Mouse (Mus musculus): ENCODE data around the gene Top1.
"Not testable (repeated sequence)": the region's sequence is repeated elsewhere in the genome, so short reads cannot be mapped to it uniquely, and the experiment has no call there.

The Top1 gene

GRCm38 (mm10) chr2:160630872-160631597 is 14.7 kb upstream of the Top1 start:
- DNase-seq (ENCODE audit: low read depth, low spot score) = no peak

DNA sequence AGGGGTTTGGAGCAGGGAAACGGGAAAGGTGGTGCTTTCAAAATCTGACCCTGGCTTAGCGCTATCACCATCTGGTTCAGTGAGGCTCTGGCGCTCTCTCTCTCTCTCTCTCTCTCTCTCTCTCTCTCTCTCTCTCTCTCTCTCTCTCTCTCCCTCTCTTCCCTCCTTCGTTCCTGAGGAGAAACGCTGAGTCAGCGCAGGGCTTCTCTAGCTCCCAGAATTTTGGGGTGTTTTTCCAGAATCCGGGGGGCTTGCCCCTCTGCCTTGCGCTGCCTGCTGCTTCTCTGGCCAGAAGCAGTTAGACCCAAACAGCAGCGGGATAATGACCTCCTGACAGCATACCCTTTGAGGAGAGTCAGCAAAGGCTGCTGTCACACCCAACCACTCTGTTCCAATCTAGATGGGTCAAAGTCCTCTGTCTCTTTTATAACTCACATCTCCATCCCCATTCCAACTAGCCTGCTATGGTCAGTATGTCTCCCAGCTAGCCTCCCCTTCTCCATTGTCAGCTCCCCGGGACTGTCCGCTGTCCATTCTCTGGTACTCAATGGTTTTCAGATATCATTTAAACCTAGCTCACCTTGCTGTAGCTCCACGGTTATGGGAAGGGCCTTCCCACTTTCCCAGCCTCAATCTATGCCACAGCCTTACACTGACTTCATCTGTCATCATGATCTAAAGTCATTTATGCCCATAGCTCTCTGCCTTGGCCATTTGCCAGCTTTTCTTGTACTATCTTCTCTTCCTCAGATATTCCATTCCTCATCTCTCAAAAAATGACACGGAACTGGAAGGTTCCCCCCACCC is 5.6 kb upstream of the Top1 start:
- no peak for DNase-seq (ENCODE audit: low read depth, low spot score)

DNA sequence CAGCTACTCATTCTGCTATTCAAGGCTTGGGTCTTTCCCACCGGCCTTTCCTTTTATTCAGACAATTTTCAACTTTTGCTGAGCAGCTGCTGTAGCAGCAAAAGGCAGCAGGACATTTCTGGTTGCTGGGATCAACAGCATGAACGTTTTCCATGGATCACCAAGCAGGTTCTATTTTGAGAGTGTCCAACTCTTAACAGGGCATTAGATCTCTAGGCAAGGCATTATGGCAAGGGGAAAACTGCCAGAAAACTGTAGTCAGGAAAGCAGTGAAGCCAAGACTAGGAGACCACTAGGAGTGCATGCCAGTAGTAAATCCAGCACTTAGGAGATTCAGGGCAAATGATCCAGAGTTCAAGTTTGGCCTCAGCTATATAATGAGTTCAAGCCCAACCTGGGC is 4.5 kb upstream of the Top1 start:
- no peak for DNase-seq (ENCODE audit: low read depth, low spot score)

DNA sequence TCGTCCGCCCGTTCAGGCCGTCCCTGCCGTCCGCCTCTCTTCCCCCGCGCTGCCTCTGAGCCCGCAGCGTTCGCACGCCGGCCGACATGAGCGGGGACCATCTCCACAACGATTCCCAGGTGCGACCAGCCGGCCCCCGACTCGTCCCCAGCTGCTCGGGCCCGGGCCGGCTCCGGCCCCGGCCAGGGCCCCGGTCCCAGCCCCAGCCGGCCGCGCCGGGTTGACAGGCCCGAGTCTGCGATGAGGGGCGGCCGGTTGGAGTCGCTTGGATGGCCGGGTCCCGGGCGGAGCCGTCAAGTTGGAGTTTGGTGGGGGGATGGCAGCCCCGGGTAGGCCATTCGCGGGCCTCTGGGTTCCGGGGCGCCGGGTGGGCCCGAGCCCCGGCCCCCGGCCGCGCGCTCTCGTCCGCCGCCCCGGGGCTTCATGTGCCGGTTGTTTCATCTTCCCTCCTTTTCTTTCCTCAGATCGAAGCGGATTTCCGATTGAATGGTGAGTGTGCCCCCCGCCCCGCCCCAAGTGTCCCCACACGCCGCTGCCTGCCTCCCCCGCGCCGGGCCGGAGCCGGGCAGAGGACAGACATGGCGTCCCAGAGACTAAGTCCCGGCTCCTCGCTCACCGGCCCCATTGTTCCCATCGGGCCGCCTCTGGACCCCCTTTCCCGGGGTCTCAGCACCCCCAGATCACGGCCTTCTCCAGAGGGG is 606 bp downstream of the Top1 start:
- DNase-seq (ENCODE audit: low read depth, low spot score) = peak; percentile 37

- peak; percentile 53 for DNase-seq (ENCODE audit: low read depth, low spot score)
Observed at GRCm38 (mm10) chr2:160646845-160647178, 1.1 kb downstream of the Top1 start.

DNA sequence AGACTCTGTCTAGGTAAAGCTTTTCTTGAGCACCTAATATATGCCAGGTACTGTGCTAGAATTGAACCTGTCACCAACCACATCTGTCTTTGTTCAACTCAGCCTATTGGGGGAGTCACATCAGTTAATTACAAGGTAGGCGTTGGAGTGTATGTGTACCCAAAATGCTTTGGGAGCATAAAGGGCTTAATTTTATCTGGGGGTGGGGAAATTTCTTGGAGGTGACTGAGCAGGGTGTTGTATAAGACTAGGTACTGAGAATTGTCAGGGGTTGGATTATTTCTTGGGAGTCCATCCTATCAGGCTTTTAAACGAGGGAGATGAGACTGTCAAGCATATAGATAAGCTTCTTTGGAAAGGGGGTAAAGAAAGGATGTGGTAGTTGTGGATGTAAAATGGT is 2.4 kb downstream of the Top1 start:
- no peak for DNase-seq (ENCODE audit: low read depth, low spot score)

GRCm38 (mm10) chr2:160649072-160649471 is 3.4 kb downstream of the Top1 start:
- DNase-seq (ENCODE audit: low read depth, low spot score) = no peak

DNA sequence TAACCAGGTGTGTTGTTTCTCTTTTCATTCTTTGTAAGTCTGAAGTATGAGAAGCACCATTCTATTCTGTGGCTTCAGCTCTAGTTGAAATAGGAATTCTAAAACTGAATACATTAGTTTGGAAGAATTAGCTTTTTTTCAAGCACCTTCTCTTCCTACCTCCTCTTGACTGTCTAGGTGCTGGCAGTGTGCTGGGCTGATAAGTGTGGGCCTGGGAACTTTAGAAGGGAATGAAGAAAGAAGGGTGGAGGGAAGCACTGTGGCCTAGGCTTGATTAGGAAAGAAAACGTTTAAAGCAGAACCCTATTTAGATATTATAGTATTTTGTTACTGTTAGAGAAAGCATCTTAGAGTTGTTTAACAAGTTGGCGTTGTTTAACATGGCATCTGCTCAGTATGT is 5.5 kb downstream of the Top1 start:
- DNase-seq (ENCODE audit: low read depth, low spot score) = no peak

DNA sequence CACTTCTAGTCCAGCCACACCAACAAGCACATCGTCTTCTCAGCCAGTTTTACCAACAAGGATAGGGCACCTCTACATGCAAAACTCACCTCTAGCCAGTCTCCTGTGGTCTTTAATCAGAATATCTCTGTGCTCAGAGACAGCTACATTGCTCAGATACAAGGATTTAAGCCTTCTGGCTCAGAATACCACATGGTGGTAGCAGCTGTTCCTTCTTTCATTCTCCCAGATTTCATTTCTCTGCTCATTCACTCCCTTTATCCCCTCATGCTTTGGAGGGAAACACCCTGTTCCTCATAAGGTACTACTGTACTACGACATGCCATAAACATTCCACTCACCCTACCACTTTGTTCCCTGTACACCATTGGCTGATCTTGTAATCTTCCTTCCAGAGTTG is 7.5 kb downstream of the Top1 start:
- no peak for DNase-seq (ENCODE audit: low read depth, low spot score)

DNA sequence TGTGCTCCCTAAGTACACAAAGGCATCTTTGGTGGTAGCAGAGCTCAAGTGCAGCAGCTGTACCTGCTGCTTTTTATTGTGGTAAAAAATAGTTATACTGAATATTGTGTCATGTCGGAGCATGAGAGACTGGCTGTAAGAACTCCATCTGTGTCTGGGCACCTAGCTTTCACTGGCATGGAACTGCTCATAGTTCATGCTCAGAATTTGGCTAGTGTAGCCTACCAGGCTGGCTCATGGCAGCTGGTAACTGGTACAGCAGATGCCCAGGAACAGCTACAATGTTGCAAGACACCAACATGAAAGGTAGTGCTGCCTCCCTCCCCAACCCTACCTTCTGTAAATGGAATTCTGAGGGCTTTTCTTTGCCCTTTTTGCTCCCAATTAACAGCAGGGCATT is 9.9 kb downstream of the Top1 start:
- DNase-seq (ENCODE audit: low read depth, low spot score) = no peak

DNA sequence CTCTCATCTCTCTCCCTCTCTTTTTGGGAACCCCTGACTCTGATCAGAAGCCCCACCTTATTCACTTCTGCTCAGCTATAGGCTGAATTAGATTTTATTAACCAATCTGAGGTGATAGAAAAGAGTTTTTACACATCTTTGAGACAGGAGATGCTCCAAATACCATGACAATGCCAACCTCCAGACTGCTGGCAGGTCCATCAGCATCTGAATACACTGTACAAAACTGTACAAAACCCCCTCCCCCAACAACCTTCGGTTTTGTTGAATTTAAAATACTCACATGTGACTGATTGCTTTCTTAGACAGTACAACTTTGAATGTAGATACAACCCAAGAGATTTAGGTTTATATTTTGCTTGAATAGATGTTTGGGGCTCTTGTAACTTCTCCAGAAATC is 10.5 kb downstream of the Top1 start:
- DNase-seq (ENCODE audit: low read depth, low spot score) = no peak

- DNase-seq (ENCODE audit: low read depth, low spot score) = no peak
Observed at GRCm38 (mm10) chr2:160657801-160658442, 12.2 kb downstream of the Top1 start.

DNA sequence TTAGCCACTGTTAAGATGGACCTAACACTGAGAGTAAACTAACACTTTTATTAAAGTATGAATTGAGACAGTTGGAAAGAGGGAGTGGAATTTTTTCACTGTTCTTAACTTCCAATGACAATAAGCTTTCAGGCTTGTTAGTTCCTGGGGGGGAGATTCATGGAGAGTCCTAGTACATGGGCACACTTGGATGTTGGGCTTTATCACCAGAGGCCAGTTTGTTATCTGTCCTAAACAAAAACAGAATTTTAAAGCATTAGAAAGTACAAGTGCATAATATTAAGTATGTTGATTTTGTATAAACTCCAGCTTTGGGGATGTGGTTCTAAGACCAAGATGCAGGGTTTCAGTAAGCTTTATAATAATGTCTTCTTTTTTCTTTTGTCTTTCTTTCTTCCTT is 13.1 kb downstream of the Top1 start:
- DNase-seq (ENCODE audit: low read depth, low spot score) = no peak

DNA sequence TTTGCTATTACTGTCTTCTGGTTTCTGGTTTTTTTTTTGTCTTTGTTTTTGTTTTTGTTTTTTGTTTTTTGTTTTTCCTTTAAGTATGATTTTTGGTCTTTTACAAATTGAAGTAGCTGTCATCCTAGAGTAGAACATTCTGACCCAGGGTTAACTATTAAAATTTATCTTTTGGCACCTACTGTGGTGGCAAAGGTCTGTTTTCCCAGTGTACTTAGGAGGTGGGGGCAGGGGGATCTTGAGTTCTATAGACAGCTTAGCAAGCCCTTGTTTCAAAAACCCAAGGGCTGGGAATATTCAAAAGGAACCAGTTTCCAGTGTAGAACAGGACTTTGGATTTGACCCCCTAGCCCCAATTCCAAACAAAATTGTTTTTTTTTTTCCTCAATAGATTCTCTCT is 18.7 kb downstream of the Top1 start:
- no peak for DNase-seq (ENCODE audit: low read depth, low spot score)

DNA sequence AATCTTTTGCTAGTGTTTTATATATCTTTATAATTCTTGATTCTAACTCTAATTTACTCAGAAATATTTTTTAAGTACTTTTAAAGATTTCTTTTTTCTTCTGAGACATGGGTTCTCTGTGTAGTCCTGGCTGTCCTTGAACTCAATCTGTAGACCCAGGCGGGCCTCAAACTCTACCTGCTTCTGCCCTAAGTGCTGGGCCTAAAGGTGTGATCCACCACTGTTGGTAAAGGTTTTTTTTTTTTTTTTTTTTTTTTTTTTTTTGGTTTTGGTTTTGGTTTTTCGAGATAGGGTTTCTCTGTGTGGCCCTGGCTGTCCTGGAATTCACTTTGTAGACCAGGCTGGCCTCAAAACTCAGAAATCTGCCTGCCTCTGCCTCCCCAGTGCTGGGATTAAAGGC is 19.3 kb downstream of the Top1 start:
- not testable (repeated sequence) for DNase-seq (ENCODE audit: low read depth, low spot score)

DNA sequence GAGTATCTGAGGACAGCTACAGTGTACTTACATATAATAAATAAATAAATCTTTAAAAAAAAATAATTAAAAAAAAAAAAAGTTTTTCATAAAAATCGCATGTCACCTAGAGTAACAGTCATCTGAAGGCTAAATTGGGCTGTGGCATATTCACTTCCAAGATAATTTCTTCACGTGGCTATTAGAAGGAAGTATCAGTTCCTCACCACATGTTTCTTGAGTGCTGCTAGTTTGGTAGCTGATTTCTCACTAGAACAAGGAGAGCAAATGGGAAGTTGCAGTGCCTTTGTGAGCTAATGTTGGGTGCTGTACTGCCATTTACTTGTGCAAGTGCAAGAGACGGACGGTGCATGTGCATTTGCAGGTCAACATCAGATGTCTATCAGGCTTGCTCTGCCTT is 21.6 kb downstream of the Top1 start:
- no peak for DNase-seq (ENCODE audit: low read depth, low spot score)

DNA sequence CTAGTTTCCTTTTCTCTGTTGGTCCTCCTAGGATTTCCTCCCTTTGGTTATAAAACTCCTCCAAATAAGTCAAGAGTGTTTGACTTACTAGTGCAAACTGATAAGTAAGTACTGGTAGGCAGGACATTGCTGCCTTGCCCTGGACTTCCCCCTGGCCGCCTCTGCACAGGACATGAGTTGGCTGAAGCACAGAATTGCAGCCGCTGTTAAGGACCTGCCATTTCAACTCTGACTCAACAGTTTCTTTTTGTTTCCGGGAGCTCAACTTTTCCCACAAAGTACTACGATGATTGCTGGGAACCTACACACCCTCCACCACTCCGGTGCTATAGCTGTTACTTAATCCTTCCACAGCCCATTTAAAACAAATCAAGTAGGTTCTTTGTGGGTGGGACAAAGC is 54.6 kb downstream of the Top1 start:
- no peak for DNase-seq (ENCODE audit: low read depth, low spot score)

DNA sequence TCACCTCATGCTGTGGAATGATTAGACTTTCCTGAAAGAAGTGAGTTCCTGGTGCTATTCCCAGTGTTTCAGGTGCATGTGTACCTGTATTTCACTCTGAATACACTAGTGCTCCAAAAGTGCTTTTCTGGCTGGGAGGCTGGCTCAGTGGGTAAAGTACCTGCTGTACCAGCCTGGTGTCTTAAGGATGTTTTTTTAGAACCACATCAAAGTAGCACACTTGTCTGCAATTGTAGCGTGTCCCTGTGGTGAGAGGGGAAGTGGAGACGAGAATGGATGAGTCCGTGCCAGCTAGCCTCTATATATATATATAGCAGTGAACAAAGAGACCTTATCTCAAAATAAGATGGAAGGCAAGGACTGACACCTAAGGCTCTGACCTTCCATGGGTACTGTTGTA is 55.9 kb downstream of the Top1 start:
- DNase-seq (ENCODE audit: low read depth, low spot score) = no peak

- no peak for DNase-seq (ENCODE audit: low read depth, low spot score)
Observed at GRCm38 (mm10) chr2:160702824-160703223, 57.1 kb downstream of the Top1 start.

DNA sequence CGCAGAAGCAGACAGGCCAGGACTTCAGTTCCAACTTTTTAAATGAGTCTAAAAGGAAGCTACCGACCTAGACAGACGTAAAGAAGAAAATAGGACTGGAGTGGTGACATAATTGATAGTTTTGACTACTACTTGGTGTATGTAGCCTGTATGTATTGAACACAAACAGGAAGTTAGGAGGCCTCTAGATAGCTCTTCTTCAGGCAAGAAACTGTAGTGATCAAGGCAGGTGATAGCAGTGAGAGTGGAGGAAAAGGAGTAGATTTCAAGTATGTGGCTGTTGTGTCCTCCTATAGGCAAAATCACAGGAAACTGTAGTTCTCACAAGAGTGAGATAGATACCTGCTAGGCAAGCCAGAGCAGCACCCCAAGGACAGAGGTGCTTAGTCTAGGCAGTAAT is 62.0 kb downstream of the Top1 start:
- DNase-seq (ENCODE audit: low read depth, low spot score) = no peak

DNA sequence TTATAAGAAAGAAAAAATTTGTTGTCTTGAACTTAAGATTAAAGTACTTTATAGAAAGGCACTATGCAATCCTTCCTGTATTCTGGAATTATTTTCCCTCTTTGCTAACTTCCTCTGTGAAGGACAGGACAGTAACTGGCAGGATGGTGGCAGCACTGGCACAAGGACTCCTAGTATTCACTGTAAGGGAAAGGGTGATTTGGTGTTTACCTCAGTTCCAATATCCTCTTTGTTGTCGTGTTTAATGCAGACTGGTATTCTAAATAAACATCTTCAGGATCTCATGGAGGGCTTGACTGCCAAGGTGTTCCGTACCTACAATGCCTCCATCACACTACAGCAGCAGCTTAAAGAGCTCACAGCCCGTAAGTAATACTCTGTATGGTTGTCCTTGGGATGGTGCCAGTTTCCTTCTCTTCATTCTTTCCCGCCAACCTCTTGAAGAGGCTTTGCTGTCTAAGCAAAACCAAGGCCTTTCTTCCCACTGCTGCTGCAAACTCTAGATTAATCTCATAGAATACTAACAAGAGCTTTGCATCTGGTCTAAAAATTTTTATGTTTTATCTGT is 69.9 kb downstream of the Top1 start:
- no peak for DNase-seq (ENCODE audit: low read depth, low spot score)

DNA sequence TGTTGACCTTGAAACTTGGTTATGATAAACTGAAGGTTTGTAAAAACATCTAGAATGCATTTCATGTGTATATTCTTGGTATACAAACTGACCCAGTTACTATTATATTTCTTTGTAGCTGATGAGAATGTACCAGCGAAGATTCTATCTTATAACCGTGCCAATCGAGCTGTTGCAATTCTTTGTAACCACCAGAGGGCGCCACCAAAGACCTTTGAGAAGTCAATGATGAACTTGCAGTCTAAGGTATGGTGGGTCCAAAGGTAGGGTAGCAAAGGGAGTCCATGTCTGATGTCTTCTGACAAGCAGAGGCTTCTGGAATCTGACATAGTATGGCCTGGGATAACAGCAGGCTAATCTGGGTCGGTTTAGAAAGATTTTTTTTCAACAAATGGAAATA is 71.6 kb downstream of the Top1 start:
- peak; percentile 67 for DNase-seq (ENCODE audit: low read depth, low spot score)
